Mouse (Mus musculus) lung, postnatal 0 days (tissue): Measurements from ENCODE around the gene Gng8.

Experiments used
- CTCF ChIP-seq: IDR thresholded peaks from 2 replicates; pipeline ENCODE4 v1.5.1; 2016; ENCODE audit warnings: antibody characterized with exemption, mild to moderate bottlenecking
- EP300 ChIP-seq: IDR thresholded peaks from 2 replicates; pipeline ENCODE4 v1.6.1; 2016; ENCODE audit warnings: antibody characterized with exemption, mild to moderate bottlenecking, control low read depth

DNA sequence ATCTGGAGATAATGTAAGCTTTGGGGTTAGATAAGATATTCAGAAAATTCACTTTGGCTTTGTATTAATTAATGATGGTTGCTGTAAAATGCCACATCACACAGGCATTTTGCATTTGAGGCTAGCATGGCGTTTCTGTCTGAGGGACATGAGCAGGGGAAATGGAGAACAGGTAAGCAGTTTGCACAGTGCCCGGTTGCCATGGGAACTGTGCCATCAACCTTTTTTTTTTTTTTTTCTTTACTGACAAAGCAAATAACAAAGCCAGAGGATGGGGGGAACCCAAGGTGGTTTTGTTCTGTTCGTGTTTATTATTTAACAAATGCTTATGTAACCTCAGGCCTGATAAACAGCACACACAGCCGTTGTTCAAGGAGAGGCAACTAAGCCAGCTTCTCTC is 51.3 kb downstream of the Gng8 start:
- TF ChIP-seq CTCF (no peak), EP300 (no peak)
